Mouse (Mus musculus) limb, embryonic 11.5 days (tissue): ENCODE data around the gene Kiss1. TPM values are rescaled to one million over a fixed set of nuclear protein-coding genes. Genes with fewer than 3 reads are reported as not detected.

ENCODE experiments used
- ATAC-seq: fragments of 200-750 bp; cut with Nextera tagmentation; 2 replicates; pipeline ENCODE4 v1.8.0; 2017; ENCODE audit warnings: low read depth; ENCODE audit not compliant: insufficient number of reproducible peaks, low FRiP score, low TSS enrichment
- DNase-seq: peaks from one replicate; pipeline ENCODE4 v3.0.0-alpha.2; 2015; ENCODE audit warnings: low spot score
- H3K27ac ChIP-seq: fragments of 300-500 bp; sonication (generic); replicated peaks from 2 replicates; pipeline ENCODE4 v1.5.1; 2014; ENCODE audit warnings: low read depth, mild to moderate bottlenecking, low read length
- H3K27me3 ChIP-seq: fragments of 300-500 bp; sonication (generic); 2 replicates; pipeline ENCODE4 v1.6.1; 2014; ENCODE audit warnings: mild to moderate bottlenecking, low read length, mixed read lengths; ENCODE audit not compliant: control insufficient read depth, insufficient read depth
- H3K36me3 ChIP-seq: fragments of 300-500 bp; sonication (generic); 2 replicates; pipeline ENCODE4 v1.6.1; 2014; ENCODE audit warnings: mild to moderate bottlenecking, low read length, moderate library complexity, mixed read lengths; ENCODE audit not compliant: control insufficient read depth, insufficient read depth
- H3K4me1 ChIP-seq: fragments of 300-500 bp; sonication (generic); 2 replicates; pipeline ENCODE4 v1.6.1; 2014; ENCODE audit warnings: low read length, mixed read lengths; ENCODE audit not compliant: control insufficient read depth, insufficient read depth
- H3K4me2 ChIP-seq: fragments of 300-500 bp; sonication (generic); 2 replicates; pipeline ENCODE4 v1.6.1; 2014; ENCODE audit warnings: low read depth, mild to moderate bottlenecking, moderate library complexity; ENCODE audit not compliant: severe bottlenecking
- H3K4me3 ChIP-seq: fragments of 300-500 bp; sonication (generic); 2 replicates; pipeline ENCODE4 v1.5.1; 2014; ENCODE audit warnings: low read depth, low read length
- H3K9ac ChIP-seq: fragments of 300-500 bp; sonication (generic); 2 replicates; pipeline ENCODE4 v1.6.1; 2014; ENCODE audit warnings: mild to moderate bottlenecking, low read length
- H3K9me3 ChIP-seq: fragments of 300-500 bp; sonication (generic); 2 replicates; pipeline ENCODE4 v1.6.1; 2016; ENCODE audit warnings: low read length; ENCODE audit not compliant: control insufficient read depth
- WGBS: fragments of 180-500 bp; shearing (Covaris S2); extraction: QIAGEN DNeasy Blood & Tissue Kit; methylation state at CpG from one replicate; pipeline ENCODE4 v1.1.7; 2014; 5-methylcytosine and 5-hydroxymethylcytosine counted together
- polyA plus RNA-seq: library from polyadenylated mRNA; unstranded; fragments of >200 nt; fragmentation: Nextera tagmentation; extraction: Ambion mirVana; gene quantifications from 2 replicates; pipeline ENCODE4 v1.2.1, GENCODE M21; 2014

Kiss1 gene
- polyA plus RNA-seq, 1 experiment from 2014 or later: not detected

- H3K9ac ChIP-seq: 0 out of 2 replicates have a peak overlapping the region, but pooled peaks have one; percentile 27
- peaks cover 16% of the 10 kb centered on the region for H3K27me3 ChIP-seq
- no peak for ATAC-seq
- H3K4me1 ChIP-seq: peaks cover 19% of the 10 kb centered on the region
- no peaks in the 10 kb centered on the region for H3K36me3 ChIP-seq
- DNase-seq: peak; percentile 39
- 5% methylated on average over 11 of the region's 11 CpGs for WGBS
- no peaks in the 10 kb centered on the region for H3K9me3 ChIP-seq
- H3K4me3 ChIP-seq: no peak overlapping the region
- no peak overlapping the region for H3K27ac ChIP-seq
- H3K4me2 ChIP-seq: peak overlapping the region; percentile 10; the same call in 1 of the 2 replicates
Measured at GRCm38 (mm10) chr1:133367606-133368488, 46.2 kb downstream of the Kiss1 start.

- H3K9ac ChIP-seq: no peak overlapping the region
- H3K4me2 ChIP-seq: no peak overlapping the region
- H3K4me1 ChIP-seq: peaks cover 19% of the 10 kb centered on the region
- WGBS: 50% methylated on average over 10 of the region's 10 CpGs
- no peaks in the 10 kb centered on the region for H3K9me3 ChIP-seq
- H3K4me3 ChIP-seq: no peak overlapping the region
- peaks cover 16% of the 10 kb centered on the region for H3K27me3 ChIP-seq
- no peak overlapping the region for H3K27ac ChIP-seq
- no peak for ATAC-seq
- DNase-seq: no peak
- no peaks in the 10 kb centered on the region for H3K36me3 ChIP-seq
Measured at GRCm38 (mm10) chr1:133368644-133369043, 47.0 kb downstream of the Kiss1 start.

GRCm38 (mm10) chr1:133370352-133370751 is 48.7 kb downstream of the Kiss1 start:
- Histone ChIP-seq H3K4me2 (no peak overlapping the region), H3K27me3 (peaks cover 2% of the 10 kb centered on the region; the same call in 1 of the 2 replicates), H3K27ac (no peak overlapping the region), H3K9me3 (no peaks in the 10 kb centered on the region), H3K4me3 (no peak overlapping the region), H3K4me1 (peaks cover 16% of the 10 kb centered on the region), H3K9ac (no peak overlapping the region), H3K36me3 (no peaks in the 10 kb centered on the region)
- DNase-seq (no peak), ATAC-seq (no peak)
- WGBS: 75% methylated on average over 4 of the region's 4 CpGs

- ATAC-seq: no peak
- H3K4me2 ChIP-seq: no peak overlapping the region
- 82% methylated on average over 6 of the region's 6 CpGs for WGBS
Measured at GRCm38 (mm10) chr1:133371431-133371830, 49.8 kb downstream of the Kiss1 start.

GRCm38 (mm10) chr1:133372113-133372512 is 50.4 kb downstream of the Kiss1 start:
- Histone ChIP-seq H3K4me2 (no peak overlapping the region), H3K9ac (no peak overlapping the region), H3K9me3 (no peaks in the 10 kb centered on the region), H3K36me3 (no peaks in the 10 kb centered on the region), H3K4me3 (no peak overlapping the region), H3K4me1 (peaks cover 11% of the 10 kb centered on the region), H3K27ac (no peak overlapping the region), H3K27me3 (no peaks in the 10 kb centered on the region)
- DNase-seq (no peak), ATAC-seq (no peak)
- WGBS: 68% methylated on average over 8 of the region's 8 CpGs

More at GRCm38 (mm10) chr1:133371431-133371830, 49.8 kb downstream of the Kiss1 start:
- no peak overlapping the region for H3K9ac ChIP-seq
- H3K27ac ChIP-seq: no peak overlapping the region
- H3K36me3 ChIP-seq: no peaks in the 10 kb centered on the region
- peaks cover 16% of the 10 kb centered on the region for H3K4me1 ChIP-seq
- H3K27me3 ChIP-seq: no peaks in the 10 kb centered on the region
- no peak overlapping the region for H3K4me3 ChIP-seq
- DNase-seq: no peak
- H3K9me3 ChIP-seq: no peaks in the 10 kb centered on the region

- Histone ChIP-seq H3K27ac (no peak overlapping the region), H3K27me3 (no peaks in the 10 kb centered on the region), H3K4me1 (no peaks in the 10 kb centered on the region), H3K9ac (no peak overlapping the region), H3K4me2 (no peak overlapping the region), H3K4me3 (no peak overlapping the region), H3K36me3 (no peaks in the 10 kb centered on the region), H3K9me3 (no peaks in the 10 kb centered on the region)
- 65% methylated on average over 10 of the region's 10 CpGs for WGBS
- DNase-seq (no peak), ATAC-seq (no peak)
Measured at GRCm38 (mm10) chr1:133375696-133376346, 54.1 kb downstream of the Kiss1 start.

GRCm38 (mm10) chr1:133377547-133377946 is 55.9 kb downstream of the Kiss1 start:
- Histone ChIP-seq H3K4me1 (no peaks in the 10 kb centered on the region), H3K4me3 (no peak overlapping the region), H3K27ac (no peak overlapping the region), H3K4me2 (no peak overlapping the region), H3K9me3 (no peaks in the 10 kb centered on the region), H3K36me3 (no peaks in the 10 kb centered on the region), H3K27me3 (no peaks in the 10 kb centered on the region), H3K9ac (no peak overlapping the region)
- no peak for DNase-seq
- 94% methylated on average over 5 of the region's 5 CpGs for WGBS
- no peak for ATAC-seq
